Mouse (Mus musculus) megakaryocyte, adult 5-6 weeks (primary cell): ENCODE data around the gene Eid2. TPM values are rescaled to one million over a fixed set of nuclear protein-coding genes. Genes with fewer than 3 reads are reported as not detected.
A peak's percentile ranks its signal among the peaks of the same experiment; 100 is the strongest.

Experiments
- ATAC-seq: 2 replicates; pipeline ENCODE4 v1.8.0; 2016; ENCODE audit warnings: mild to moderate bottlenecking, inconsistent platforms; ENCODE audit not compliant: poor library complexity, severe bottlenecking
- total RNA-seq, 2 experiments: library from RNA; stranded (forward) in 1 of 2; stranded (reverse) in 1 of 2; fragments of 153-499, 151-499 nt in 1 of 2; fragments of 221-1000, 200-1000 nt in 1 of 2; gene quantifications; 2 replicates each; pipeline versions ENCODE4 v1.2.3 to v1.2.4; 2015 to 2017

The Eid2 gene
- total RNA-seq, 2 experiments from 2014 or later, result 0.40 to 1.1 TPM

- no peak for ATAC-seq
Measured at GRCm38 (mm10) chr7:28290638-28291590, 23.2 kb downstream of the Eid2 start, which contains the start of gene Selenov. Gene Selenov, minus strand, starts transcription at chr7:28291186.

GRCm38 (mm10) chr7:28294481-28294880 is 26.8 kb downstream of the Eid2 start:
- no peak for ATAC-seq

- ATAC-seq, result no peak
Measured at GRCm38 (mm10) chr7:28298837-28299625, 31.4 kb downstream of the Eid2 start.

- peak; percentile 70 for ATAC-seq
Measured at GRCm38 (mm10) chr7:28301616-28302433, 34.1 kb downstream of the Eid2 start, which contains the start of gene Dll3. Gene Dll3, minus strand, starts transcription at chr7:28302238.

GRCm38 (mm10) chr7:28305641-28306040 is 38.0 kb downstream of the Eid2 start:
- ATAC-seq, result no peak

GRCm38 (mm10) chr7:28306216-28306615 is 38.5 kb downstream of the Eid2 start:
- no peak for ATAC-seq

GRCm38 (mm10) chr7:28309737-28310136 is 42.1 kb downstream of the Eid2 start:
- ATAC-seq, result no peak

GRCm38 (mm10) chr7:28311151-28311925 is 43.7 kb downstream of the Eid2 start:
- 0 out of 2 replicates have a peak, but pooled peaks have one; percentile 13 for ATAC-seq

GRCm38 (mm10) chr7:28311926-28312543 is 44.4 kb downstream of the Eid2 start, which contains the start of gene Timm50:
Gene Timm50, minus strand, starts transcription at chr7:28312072.
- peak; percentile 100 for ATAC-seq

- ATAC-seq, result no peak
Measured at GRCm38 (mm10) chr7:28318036-28318435, 50.4 kb downstream of the Eid2 start.

GRCm38 (mm10) chr7:28318714-28319113 is 51.0 kb downstream of the Eid2 start:
- no peak for ATAC-seq

Other genes with a start within 250 kb of the Eid2 start
- gene Psmc4, start 217.8 kb upstream of the Eid2 start, total RNA-seq (2015), result 103 and 114 TPM in 2 replicates
- 107 and 110 TPM in 2 replicates for gene Psmc4, start 217.8 kb upstream of the Eid2 start, total RNA-seq (2017)
- gene Fcgbp, start 196.6 kb upstream of the Eid2 start, total RNA-seq (2015), result not detected in 2 replicates
- not detected in 2 replicates for gene Fcgbp, start 196.6 kb upstream of the Eid2 start, total RNA-seq (2017)
- not detected in 2 replicates for gene 9530053A07Rik, start 138.4 kb upstream of the Eid2 start, total RNA-seq (2015)
- gene 9530053A07Rik, start 138.4 kb upstream of the Eid2 start, total RNA-seq (2017), result 0.04 TPM in 1 of 2 replicates, not detected in the other
- gene Fbl, start 98.2 kb upstream of the Eid2 start, total RNA-seq (2015), result 75.0 and 75.5 TPM in 2 replicates
- gene Fbl, start 98.2 kb upstream of the Eid2 start, total RNA-seq (2017), result 85.1 and 88.7 TPM in 2 replicates
- gene Dyrk1b, start 88.4 kb upstream of the Eid2 start, total RNA-seq (2015), result 3.0 and 3.5 TPM in 2 replicates
- gene Dyrk1b, start 88.4 kb upstream of the Eid2 start, total RNA-seq (2017), result 2.7 and 5.3 TPM in 2 replicates
- gene Eid2b, start 9.9 kb downstream of the Eid2 start, total RNA-seq (2015), result 3.6 and 5.8 TPM in 2 replicates
- 2.9 and 3.0 TPM in 2 replicates for gene Eid2b, start 9.9 kb downstream of the Eid2 start, total RNA-seq (2017)
- not detected in 2 replicates for gene Selenov, start 23.3 kb downstream of the Eid2 start, total RNA-seq (2015)
- gene Selenov, start 23.3 kb downstream of the Eid2 start, total RNA-seq (2017), result not detected in 2 replicates
- not detected in 2 replicates for gene Dll3, start 34.4 kb downstream of the Eid2 start, total RNA-seq (2015)
- not detected in 2 replicates for gene Dll3, start 34.4 kb downstream of the Eid2 start, total RNA-seq (2017)
- gene Timm50, start 44.2 kb downstream of the Eid2 start, total RNA-seq (2015), result 19.5 and 26.2 TPM in 2 replicates
- gene Timm50, start 44.2 kb downstream of the Eid2 start, total RNA-seq (2017), result 19.7 and 22.1 TPM in 2 replicates
- gene Supt5, start 70.9 kb downstream of the Eid2 start, total RNA-seq (2015), result 47.1 and 56.8 TPM in 2 replicates
- 61.2 and 67.5 TPM in 2 replicates for gene Supt5, start 70.9 kb downstream of the Eid2 start, total RNA-seq (2017)
- gene Rps16, start 82.8 kb downstream of the Eid2 start, total RNA-seq (2015), result 2,258 and 2,353 TPM in 2 replicates
- gene Rps16, start 82.8 kb downstream of the Eid2 start, total RNA-seq (2017), result 250 and 448 TPM in 2 replicates
- 11.5 and 15.2 TPM in 2 replicates for gene Plekhg2, start 104.7 kb downstream of the Eid2 start, total RNA-seq (2015)
- gene Plekhg2, start 104.7 kb downstream of the Eid2 start, total RNA-seq (2017), result 6.1 and 6.3 TPM in 2 replicates
- 350 and 368 TPM in 2 replicates for gene Zfp36, start 112.4 kb downstream of the Eid2 start, total RNA-seq (2015)
- 118 and 143 TPM in 2 replicates for gene Zfp36, start 112.4 kb downstream of the Eid2 start, total RNA-seq (2017)
- 14.7 and 15.4 TPM in 2 replicates for gene Med29, start 124.8 kb downstream of the Eid2 start, total RNA-seq (2015)
- 9.0 and 9.4 TPM in 2 replicates for gene Med29, start 124.8 kb downstream of the Eid2 start, total RNA-seq (2017)
- 42.1 and 46.8 TPM in 2 replicates for gene Paf1, start 125.1 kb downstream of the Eid2 start, total RNA-seq (2015)
- gene Paf1, start 125.1 kb downstream of the Eid2 start, total RNA-seq (2017), result 129 and 153 TPM in 2 replicates
- 544 and 552 TPM in 2 replicates for gene Gmfg, start 169.6 kb downstream of the Eid2 start, total RNA-seq (2015)
- gene Gmfg, start 169.6 kb downstream of the Eid2 start, total RNA-seq (2017), result 837 and 967 TPM in 2 replicates
- 1.0 and 1.7 TPM in 2 replicates for gene Lrfn1, start 184.1 kb downstream of the Eid2 start, total RNA-seq (2015)
- gene Lrfn1, start 184.1 kb downstream of the Eid2 start, total RNA-seq (2017), result 0.66 and 0.98 TPM in 2 replicates
- not detected in 2 replicates for gene Ifnl2, start 242.6 kb downstream of the Eid2 start, total RNA-seq (2015)
- not detected in 2 replicates for gene Ifnl2, start 242.6 kb downstream of the Eid2 start, total RNA-seq (2017)